Mouse (Mus musculus): ENCODE data around the gene Eml6. TPM values are rescaled to one million over a fixed set of nuclear protein-coding genes. Genes with fewer than 3 reads are reported as not detected.

The Eml6 gene
- polyA plus RNA-seq, 2 experiments: 0.09 to 0.55 TPM

GRCm38 (mm10) chr11:29777964-29778363 lies 247.9 kb downstream of the Eml6 start:
- no peak overlapping the region for H3K9ac ChIP-seq (replicated peaks)
- H3K4me3 ChIP-seq (ENCODE audit: insufficient read depth in 1 of 2, low read depth in 2 of 2, low read length in 2 of 2): no peak overlapping the region
- DNase-seq (ENCODE audit: low read depth in 3 of 3, low spot score in 3 of 3): no peak
- H3K36me3 ChIP-seq (replicated peaks; ENCODE audit: control insufficient read depth, insufficient read depth, low read depth): no peaks in the 10 kb centered on the region
- H3K4me1 ChIP-seq (replicated peaks; ENCODE audit: control insufficient read depth in 2 of 2, insufficient read depth in 2 of 2, low read length in 1 of 2): no peaks in the 10 kb centered on the region; a peak in 1 of 4 replicates
- H3K27me3 ChIP-seq (ENCODE audit: control insufficient read depth, insufficient read depth, low read length): no peaks in the 10 kb centered on the region
- H3K9me3 ChIP-seq (ENCODE audit: control insufficient read depth, low read length): no peaks in the 10 kb centered on the region
- H3K4me2 ChIP-seq (ENCODE audit: low read depth): no peak overlapping the region
- no peak for TF ChIP-seq CTCF (IDR thresholded peaks at IDR 0.05; ENCODE audit: low read depth)
- TF ChIP-seq EP300 (IDR thresholded peaks at IDR 0.05; ENCODE audit: low read depth): no peak
- no peak overlapping the region for H3K27ac ChIP-seq
- no peak for ATAC-seq (ENCODE audit: insufficient read depth)

GRCm38 (mm10) chr11:29774760-29775159 lies 251.1 kb downstream of the Eml6 start:
- TF ChIP-seq CTCF (IDR thresholded peaks at IDR 0.05; ENCODE audit: low read depth) (no peak), EP300 (IDR thresholded peaks at IDR 0.05; ENCODE audit: low read depth) (no peak)
- WGBS (ENCODE audit: insufficient replicate concordance): 41% methylated on average over 2 of the region's 2 CpGs
- DNase-seq (ENCODE audit: low read depth in 3 of 3, low spot score in 3 of 3) (no peak), ATAC-seq (ENCODE audit: insufficient read depth) (no peak)
- no peaks in the 10 kb centered on the region for H3K9me3 ChIP-seq (ENCODE audit: control insufficient read depth, low read length)
- no peak overlapping the region for H3K27ac ChIP-seq
- H3K4me1 ChIP-seq (replicated peaks; ENCODE audit: control insufficient read depth in 2 of 2, insufficient read depth in 2 of 2, low read length in 1 of 2): no peaks in the 10 kb centered on the region; a peak in 1 of 4 replicates
- no peak overlapping the region for H3K4me2 ChIP-seq (ENCODE audit: low read depth)
- H3K4me3 ChIP-seq (ENCODE audit: insufficient read depth in 1 of 2, low read depth in 2 of 2, low read length in 2 of 2): no peak overlapping the region
- H3K27me3 ChIP-seq (ENCODE audit: control insufficient read depth, insufficient read depth, low read length): no peaks in the 10 kb centered on the region
- no peak overlapping the region for H3K9ac ChIP-seq (replicated peaks)
- no peaks in the 10 kb centered on the region for H3K36me3 ChIP-seq (replicated peaks; ENCODE audit: control insufficient read depth, insufficient read depth, low read depth)

GRCm38 (mm10) chr11:29774296-29774695 lies 251.5 kb downstream of the Eml6 start:
- no peak for ATAC-seq (ENCODE audit: insufficient read depth)
- 33% methylated on average over 2 of the region's 2 CpGs for WGBS (ENCODE audit: insufficient replicate concordance)

GRCm38 (mm10) chr11:29772279-29772678 lies 253.6 kb downstream of the Eml6 start:
- TF ChIP-seq EP300 (IDR thresholded peaks at IDR 0.05; ENCODE audit: low read depth): no peak
- TF ChIP-seq CTCF (IDR thresholded peaks at IDR 0.05; ENCODE audit: low read depth): no peak
- H3K27ac ChIP-seq: no peak overlapping the region
- no peak overlapping the region for H3K4me2 ChIP-seq (ENCODE audit: low read depth)
- no peaks in the 10 kb centered on the region for H3K27me3 ChIP-seq (ENCODE audit: control insufficient read depth, insufficient read depth, low read length)
- no peak for DNase-seq (ENCODE audit: low read depth in 3 of 3, low spot score in 3 of 3)
- ATAC-seq (ENCODE audit: insufficient read depth): no peak
- no peak overlapping the region for H3K9ac ChIP-seq (replicated peaks)
- no peak overlapping the region for H3K4me3 ChIP-seq (ENCODE audit: insufficient read depth in 1 of 2, low read depth in 2 of 2, low read length in 2 of 2)
- no peaks in the 10 kb centered on the region for H3K36me3 ChIP-seq (replicated peaks; ENCODE audit: control insufficient read depth, insufficient read depth, low read depth)
- WGBS (ENCODE audit: insufficient replicate concordance): 56% methylated on average over 1 of the region's 1 CpGs
- no peaks in the 10 kb centered on the region; a peak in 1 of 4 replicates for H3K4me1 ChIP-seq (replicated peaks; ENCODE audit: control insufficient read depth in 2 of 2, insufficient read depth in 2 of 2, low read length in 1 of 2)
- H3K9me3 ChIP-seq (ENCODE audit: control insufficient read depth, low read length): no peaks in the 10 kb centered on the region

More at GRCm38 (mm10) chr11:29774296-29774695, 251.5 kb downstream of the Eml6 start:
- Histone ChIP-seq H3K36me3 (replicated peaks; ENCODE audit: control insufficient read depth, insufficient read depth, low read depth) (no peaks in the 10 kb centered on the region), H3K27me3 (ENCODE audit: control insufficient read depth, insufficient read depth, low read length) (no peaks in the 10 kb centered on the region), H3K4me2 (ENCODE audit: low read depth) (no peak overlapping the region), H3K9ac (replicated peaks) (no peak overlapping the region), H3K27ac (no peak overlapping the region), H3K4me3 (ENCODE audit: insufficient read depth in 1 of 2, low read depth in 2 of 2, low read length in 2 of 2) (no peak overlapping the region), H3K4me1 (replicated peaks; ENCODE audit: control insufficient read depth in 2 of 2, insufficient read depth in 2 of 2, low read length in 1 of 2) (no peaks in the 10 kb centered on the region; a peak in 1 of 4 replicates), H3K9me3 (ENCODE audit: control insufficient read depth, low read length) (no peaks in the 10 kb centered on the region)
- DNase-seq (ENCODE audit: low read depth in 3 of 3, low spot score in 3 of 3): no peak
- TF ChIP-seq EP300 (IDR thresholded peaks at IDR 0.05; ENCODE audit: low read depth) (no peak), CTCF (IDR thresholded peaks at IDR 0.05; ENCODE audit: low read depth) (no peak)

- H3K27me3 ChIP-seq (ENCODE audit: control insufficient read depth, insufficient read depth, low read length): no peaks in the 10 kb centered on the region
These were observed 255.0 kb downstream of the Eml6 start for GRCm38 (mm10) chr11:29770666-29771400.

More at GRCm38 (mm10) chr11:29770666-29771400, 255.0 kb downstream of the Eml6 start:
- ATAC-seq (ENCODE audit: insufficient read depth) (no peak), DNase-seq (ENCODE audit: low read depth in 3 of 3, low spot score in 3 of 3) (no peak)
- Histone ChIP-seq H3K4me2 (ENCODE audit: low read depth) (no peak overlapping the region), H3K36me3 (replicated peaks; ENCODE audit: control insufficient read depth, insufficient read depth, low read depth) (no peaks in the 10 kb centered on the region), H3K4me1 (replicated peaks; ENCODE audit: control insufficient read depth in 2 of 2, insufficient read depth in 2 of 2, low read length in 1 of 2) (no peaks in the 10 kb centered on the region; a peak in 1 of 4 replicates), H3K9me3 (ENCODE audit: control insufficient read depth, low read length) (no peaks in the 10 kb centered on the region), H3K27ac (no peak overlapping the region), H3K9ac (replicated peaks) (no peak overlapping the region), H3K4me3 (ENCODE audit: insufficient read depth in 1 of 2, low read depth in 2 of 2, low read length in 2 of 2) (no peak overlapping the region)
- TF ChIP-seq CTCF (IDR thresholded peaks at IDR 0.05; ENCODE audit: low read depth) (no peak), EP300 (IDR thresholded peaks at IDR 0.05; ENCODE audit: low read depth) (no peak)
- 62% methylated on average over 3 of the region's 3 CpGs for WGBS (ENCODE audit: insufficient replicate concordance)
